Mouse (Mus musculus): ENCODE measurements around the gene Actr3b. TPM values are rescaled to one million over a fixed set of nuclear protein-coding genes. Genes with fewer than 3 reads are reported as not detected.

Gene Actr3b
- total RNA-seq, 2 experiments from 2014 or later = not detected

GRCm38 (mm10) chr5:25769406-25769805 lies 9.6 kb downstream of the Actr3b start:
- no peak for ATAC-seq (replicated peaks; ENCODE audit: low FRiP score, poor library complexity, severe bottlenecking)

GRCm38 (mm10) chr5:25772456-25772855 lies 12.7 kb downstream of the Actr3b start:
- ATAC-seq (replicated peaks; ENCODE audit: low FRiP score, poor library complexity, severe bottlenecking) = no peak

GRCm38 (mm10) chr5:25773921-25774790 lies 14.4 kb downstream of the Actr3b start:
- no peak for ATAC-seq (replicated peaks; ENCODE audit: low FRiP score, poor library complexity, severe bottlenecking)

GRCm38 (mm10) chr5:25791570-25791969 lies 31.8 kb downstream of the Actr3b start:
- no peak for ATAC-seq (replicated peaks; ENCODE audit: low FRiP score, poor library complexity, severe bottlenecking)

GRCm38 (mm10) chr5:25797776-25798175 lies 38.0 kb downstream of the Actr3b start:
- ATAC-seq (replicated peaks; ENCODE audit: low FRiP score, poor library complexity, severe bottlenecking) = no peak

GRCm38 (mm10) chr5:25800929-25801328 lies 41.1 kb downstream of the Actr3b start:
- ATAC-seq (replicated peaks; ENCODE audit: low FRiP score, poor library complexity, severe bottlenecking) = no peak

- no peak for ATAC-seq (replicated peaks; ENCODE audit: low FRiP score, poor library complexity, severe bottlenecking)
Measured at GRCm38 (mm10) chr5:25801744-25802143, 41.9 kb downstream of the Actr3b start.

- no peak for ATAC-seq (replicated peaks; ENCODE audit: low FRiP score, poor library complexity, severe bottlenecking)
Measured at GRCm38 (mm10) chr5:25804569-25804968, 44.8 kb downstream of the Actr3b start.

- no peak for ATAC-seq (replicated peaks; ENCODE audit: low FRiP score, poor library complexity, severe bottlenecking)
Measured at GRCm38 (mm10) chr5:25812922-25813321, 53.1 kb downstream of the Actr3b start.

GRCm38 (mm10) chr5:25829308-25830094 lies 69.7 kb downstream of the Actr3b start:
- no peak for ATAC-seq (replicated peaks; ENCODE audit: low FRiP score, poor library complexity, severe bottlenecking)

- ATAC-seq (replicated peaks; ENCODE audit: low FRiP score, poor library complexity, severe bottlenecking) = no peak
Measured at GRCm38 (mm10) chr5:25830802-25831201, 71.0 kb downstream of the Actr3b start.

GRCm38 (mm10) chr5:25831624-25832023 lies 71.8 kb downstream of the Actr3b start:
- no peak for ATAC-seq (replicated peaks; ENCODE audit: low FRiP score, poor library complexity, severe bottlenecking)

- no peak for ATAC-seq (replicated peaks; ENCODE audit: low FRiP score, poor library complexity, severe bottlenecking)
Measured at GRCm38 (mm10) chr5:25839400-25839799, 79.6 kb downstream of the Actr3b start.

GRCm38 (mm10) chr5:25846558-25846957 lies 86.8 kb downstream of the Actr3b start:
- ATAC-seq (replicated peaks; ENCODE audit: low FRiP score, poor library complexity, severe bottlenecking) = peak; percentile 75

GRCm38 (mm10) chr5:25847154-25847553 lies 87.4 kb downstream of the Actr3b start:
- ATAC-seq (replicated peaks; ENCODE audit: low FRiP score, poor library complexity, severe bottlenecking) = peak; percentile 55

GRCm38 (mm10) chr5:25848058-25848457 lies 88.3 kb downstream of the Actr3b start:
- ATAC-seq (replicated peaks; ENCODE audit: low FRiP score, poor library complexity, severe bottlenecking) = no peak

GRCm38 (mm10) chr5:25866201-25866600 lies 106.4 kb downstream of the Actr3b start:
- no peak for ATAC-seq (replicated peaks; ENCODE audit: low FRiP score, poor library complexity, severe bottlenecking)

- ATAC-seq (replicated peaks; ENCODE audit: low FRiP score, poor library complexity, severe bottlenecking) = no peak
Measured at GRCm38 (mm10) chr5:25869880-25870279, 110.1 kb downstream of the Actr3b start.

GRCm38 (mm10) chr5:25870632-25871031 lies 110.8 kb downstream of the Actr3b start:
- no peak for ATAC-seq (replicated peaks; ENCODE audit: low FRiP score, poor library complexity, severe bottlenecking)

GRCm38 (mm10) chr5:25871342-25872023 lies 111.7 kb downstream of the Actr3b start:
- ATAC-seq (replicated peaks; ENCODE audit: low FRiP score, poor library complexity, severe bottlenecking) = no peak
